Mouse (Mus musculus) left cerebral cortex, adult 2 months (tissue): ENCODE results near the gene Notch2. TPM values are rescaled to one million over a fixed set of nuclear protein-coding genes. Genes with fewer than 3 reads are reported as not detected.

Experiments used
- DNase-seq, 2 experiments: peaks; one replicate each; pipeline ENCODE4 v3.0.0; 2021 to 2022; ENCODE audit warnings: low spot score in 2 of 2, mixed read lengths in 1 of 2; ENCODE audit errors: extremely low spot score in 1 of 2
- H3K27ac ChIP-seq: fragments of 200-600 bp; 2 replicates; pipeline ENCODE4 v1.8.1; 2022
- H3K4me3 ChIP-seq: fragments of 200-600 bp; 2 replicates; pipeline ENCODE4 v1.8.1; 2022
- CTCF ChIP-seq: fragments of 200-600 bp; IDR thresholded peaks from 2 replicates; pipeline ENCODE4 v1.8.1; 2022; ENCODE audit warnings: antibody characterized with exemption, mild to moderate bottlenecking, moderate library complexity
- intact Hi-C: fragments of 180-260 bp; cut with DNase I; formaldehyde crosslinking; loops from one replicate; pipeline ENCODE4 v1.15.1; 2025
- total RNA-seq, 2 experiments: library from RNA; stranded (reverse); gene quantifications; 2 replicates each; pipeline ENCODE4 v1.2.3; 2021

Gene Notch2
- total RNA-seq, 2 experiments from 2014 or later, result 13.7 to 14.6 TPM

DNA sequence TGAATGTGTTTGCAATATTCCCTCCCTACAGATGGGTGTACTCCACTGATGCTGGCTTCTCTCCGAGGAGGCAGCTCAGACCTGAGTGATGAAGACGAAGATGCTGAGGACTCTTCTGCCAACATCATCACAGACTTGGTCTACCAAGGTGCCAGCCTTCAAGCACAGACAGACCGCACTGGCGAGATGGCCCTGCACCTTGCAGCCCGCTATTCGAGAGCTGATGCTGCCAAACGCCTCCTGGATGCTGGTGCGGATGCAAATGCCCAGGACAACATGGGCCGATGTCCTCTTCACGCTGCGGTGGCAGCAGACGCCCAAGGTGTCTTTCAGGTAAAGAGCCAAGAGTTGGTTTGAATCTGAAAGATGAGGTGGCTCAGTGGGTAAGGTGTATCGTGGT is 129.5 kb downstream of the Notch2 start:
- no peak for TF ChIP-seq CTCF
- no peak for DNase-seq
- Histone ChIP-seq H3K4me3 (no peak overlapping the region), H3K27ac (no peak overlapping the region)
- intact Hi-C loops, result no loop called here

DNA sequence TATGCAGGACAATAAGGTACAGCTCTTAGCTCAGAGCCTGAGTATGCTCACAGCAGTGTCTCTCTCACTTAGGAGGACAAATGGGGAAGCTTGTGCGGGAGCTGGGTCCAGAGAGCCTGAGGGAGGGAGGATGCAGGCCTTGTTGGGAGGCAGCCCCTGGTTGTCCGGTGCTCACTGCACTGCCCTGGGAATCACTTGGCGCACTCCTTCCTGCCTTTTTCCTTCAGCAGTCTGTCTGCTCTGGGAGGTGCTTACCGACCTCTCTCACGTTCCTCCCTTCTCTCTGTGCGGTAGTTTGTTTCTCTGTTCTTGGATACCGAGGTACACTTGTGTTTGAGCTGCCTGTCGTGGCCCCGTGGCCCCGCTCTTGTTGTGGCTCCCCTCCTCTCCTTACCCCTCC is 131.9 kb downstream of the Notch2 start:
- no peak for TF ChIP-seq CTCF

DNA sequence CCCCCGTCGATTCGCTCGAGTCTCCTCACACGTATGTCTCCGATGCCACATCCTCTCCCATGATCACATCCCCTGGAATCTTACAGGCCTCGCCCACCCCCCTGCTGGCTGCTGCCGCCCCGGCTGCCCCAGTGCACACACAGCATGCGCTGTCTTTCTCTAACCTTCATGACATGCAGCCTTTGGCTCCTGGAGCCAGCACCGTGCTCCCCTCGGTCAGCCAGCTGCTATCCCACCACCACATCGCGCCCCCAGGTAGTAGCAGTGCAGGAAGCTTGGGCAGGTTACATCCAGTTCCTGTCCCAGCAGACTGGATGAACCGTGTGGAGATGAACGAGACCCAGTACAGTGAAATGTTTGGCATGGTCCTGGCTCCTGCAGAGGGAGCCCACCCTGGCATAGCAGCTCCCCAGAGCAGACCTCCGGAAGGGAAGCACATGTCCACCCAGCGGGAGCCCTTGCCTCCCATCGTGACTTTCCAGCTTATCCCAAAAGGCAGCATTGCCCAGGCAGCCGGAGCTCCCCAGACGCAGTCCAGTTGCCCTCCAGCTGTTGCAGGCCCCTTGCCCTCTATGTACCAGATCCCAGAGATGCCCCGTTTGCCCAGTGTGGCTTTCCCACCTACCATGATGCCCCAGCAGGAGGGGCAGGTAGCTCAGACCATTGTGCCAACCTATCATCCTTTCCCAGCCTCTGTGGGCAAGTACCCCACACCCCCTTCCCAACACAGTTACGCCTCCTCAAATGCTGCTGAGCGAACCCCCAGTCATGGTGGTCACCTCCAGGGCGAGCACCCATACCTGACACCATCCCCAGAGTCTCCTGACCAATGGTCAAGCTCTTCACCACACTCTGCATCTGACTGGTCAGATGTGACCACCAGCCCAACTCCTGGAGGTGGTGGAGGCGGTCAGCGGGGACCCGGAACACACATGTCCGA is 133.4 kb downstream of the Notch2 start:
- H3K4me3 ChIP-seq, result no peak overlapping the region
- no peak overlapping the region for H3K27ac ChIP-seq
- DNase-seq, result no peak
- intact Hi-C loops, result no loop called here
- TF ChIP-seq CTCF, result no peak

More for the DNA sequence above, 131.9 kb downstream of the Notch2 start:
- DNase-seq, result no peak
- intact Hi-C loops, result no loop called here
- Histone ChIP-seq H3K4me3 (no peak overlapping the region), H3K27ac (no peak overlapping the region)

DNA sequence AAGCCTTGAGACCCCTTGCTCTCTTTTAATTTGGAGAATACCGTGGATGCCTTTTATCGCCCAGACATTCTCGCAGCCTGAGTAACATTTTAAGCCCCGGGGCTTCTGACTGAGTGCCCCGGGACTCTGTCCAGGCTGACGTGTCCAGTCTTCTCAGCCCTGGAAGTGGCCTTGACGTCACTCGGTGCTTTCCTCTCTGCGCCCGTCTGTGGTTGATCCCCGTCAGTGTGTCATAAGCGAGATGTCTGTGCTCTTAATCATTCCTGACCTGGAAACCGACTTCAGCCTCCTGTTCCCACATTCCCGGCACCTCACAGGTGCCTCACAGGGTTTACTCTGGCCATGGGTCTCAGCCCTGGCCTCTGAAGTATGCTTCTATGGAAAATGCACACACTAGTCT is 134.4 kb downstream of the Notch2 start:
- Histone ChIP-seq H3K4me3 (no peak overlapping the region), H3K27ac (no peak overlapping the region)
- TF ChIP-seq CTCF, result no peak
- DNase-seq, result no peak
- intact Hi-C loops, result no loop called here

DNA sequence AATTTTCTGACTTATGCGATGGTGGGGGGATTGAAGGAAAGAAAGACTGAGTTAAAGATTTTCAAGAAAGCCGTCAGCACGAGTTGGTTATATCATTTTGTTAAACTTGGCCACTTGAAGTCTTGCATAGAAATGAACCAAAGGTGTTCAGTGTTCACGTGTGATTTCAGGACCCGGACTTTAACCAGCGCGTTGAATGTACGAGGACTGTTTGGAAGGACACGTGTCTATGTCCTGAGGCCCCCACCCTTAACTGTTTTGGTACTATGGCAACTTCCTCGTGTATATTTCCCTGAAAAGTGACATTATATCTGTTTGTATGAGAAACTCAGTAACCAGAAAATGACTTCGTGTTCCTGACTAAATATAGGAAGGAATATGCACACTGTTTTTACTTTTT is 136.6 kb downstream of the Notch2 start:
- DNase-seq, result no peak
- Histone ChIP-seq H3K27ac (no peak overlapping the region), H3K4me3 (no peak overlapping the region)
- intact Hi-C loops, result no loop called here
- TF ChIP-seq CTCF, result no peak

DNA sequence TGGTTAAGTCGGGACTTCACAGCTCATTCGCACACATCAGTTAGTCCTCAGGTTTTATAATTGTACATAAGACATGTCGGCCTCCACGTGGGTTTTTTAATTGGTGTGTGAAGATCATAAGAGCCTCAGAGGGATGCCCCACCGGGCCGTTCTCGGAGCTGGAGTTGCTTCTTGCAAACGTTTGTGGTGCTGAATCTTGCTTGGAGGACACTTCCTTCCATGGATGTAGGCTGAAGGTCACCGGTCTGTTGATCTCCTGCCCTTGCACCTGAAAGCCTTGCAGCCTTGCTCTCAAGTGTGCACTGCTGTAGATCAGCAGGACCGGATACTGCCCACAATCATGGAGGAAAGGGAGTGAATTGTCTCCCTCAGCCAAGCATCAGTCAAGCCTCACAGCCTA is 137.7 kb downstream of the Notch2 start:
- no peak for TF ChIP-seq CTCF
- H3K4me3 ChIP-seq, result no peak overlapping the region
- H3K27ac ChIP-seq, result no peak overlapping the region
- no peak for DNase-seq
- intact Hi-C loops, result no loop called here

DNA sequence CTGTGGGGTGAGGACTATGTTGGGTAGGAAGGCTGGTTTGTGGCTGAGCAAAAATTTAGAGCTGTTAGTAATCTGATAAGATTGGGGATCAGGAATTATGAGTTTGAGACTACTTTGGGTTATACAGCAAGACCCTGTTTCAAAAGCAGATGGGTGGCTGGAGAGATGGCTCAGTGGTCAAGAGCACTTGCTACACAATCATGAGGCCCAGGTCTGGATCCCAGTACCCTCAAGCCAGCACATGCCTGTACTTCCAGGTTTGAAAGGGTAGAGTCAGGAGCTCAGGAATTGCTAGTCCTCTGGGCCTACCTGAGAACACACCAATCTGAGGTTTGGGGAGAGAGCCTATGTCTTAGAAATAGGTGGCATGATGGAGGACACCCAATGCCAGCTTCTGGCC is 140.1 kb downstream of the Notch2 start:
- Histone ChIP-seq H3K4me3 (no peak overlapping the region), H3K27ac (no peak overlapping the region)
- intact Hi-C loops, result no loop called here
- no peak for DNase-seq
- TF ChIP-seq CTCF, result no peak

DNA sequence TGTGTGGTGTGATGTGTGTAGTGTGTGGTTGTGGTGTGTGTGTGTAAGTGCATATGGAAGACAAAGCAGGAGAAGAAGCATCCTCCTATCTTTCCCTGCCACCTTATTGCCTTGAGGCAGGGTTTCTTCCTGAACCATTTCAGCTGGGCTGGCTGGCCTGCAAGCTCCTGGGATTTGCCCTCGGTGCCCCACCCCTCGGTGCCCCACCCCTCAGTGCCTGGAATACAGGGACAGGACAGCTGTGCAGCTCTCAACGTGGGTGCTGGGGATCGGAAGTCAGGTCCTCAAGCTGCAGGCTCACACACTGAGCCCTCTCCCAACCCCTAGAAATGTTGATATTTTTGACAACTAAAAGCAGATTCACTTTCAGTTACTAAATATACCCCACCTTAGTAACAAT is 142.8 kb downstream of the Notch2 start:
- Histone ChIP-seq H3K27ac (no peak overlapping the region), H3K4me3 (no peak overlapping the region)
- intact Hi-C loops, result no loop called here
- TF ChIP-seq CTCF, result no peak
- no peak for DNase-seq

DNA sequence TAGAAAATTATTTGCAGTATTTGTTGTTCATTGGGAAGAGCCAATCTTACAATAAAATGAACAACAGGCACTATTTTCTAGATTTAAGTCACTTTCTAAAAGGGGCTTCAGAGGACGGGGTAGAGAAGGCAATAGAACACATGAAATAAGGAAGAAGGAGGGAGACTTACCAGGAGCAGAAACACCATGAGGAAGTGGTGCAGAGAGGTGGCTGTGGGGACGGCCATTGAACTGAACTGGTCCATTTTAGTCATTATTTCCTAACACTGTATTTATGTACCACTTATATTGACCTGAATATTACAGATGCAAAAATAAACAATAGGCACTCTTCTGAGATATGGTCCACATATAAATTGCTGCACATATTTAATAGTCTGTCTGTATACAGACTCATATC is 143.7 kb downstream of the Notch2 start:
- TF ChIP-seq CTCF, result no peak
- DNase-seq, result no peak
- Histone ChIP-seq H3K27ac (no peak overlapping the region), H3K4me3 (no peak overlapping the region)
- intact Hi-C loops, result no loop called here

DNA sequence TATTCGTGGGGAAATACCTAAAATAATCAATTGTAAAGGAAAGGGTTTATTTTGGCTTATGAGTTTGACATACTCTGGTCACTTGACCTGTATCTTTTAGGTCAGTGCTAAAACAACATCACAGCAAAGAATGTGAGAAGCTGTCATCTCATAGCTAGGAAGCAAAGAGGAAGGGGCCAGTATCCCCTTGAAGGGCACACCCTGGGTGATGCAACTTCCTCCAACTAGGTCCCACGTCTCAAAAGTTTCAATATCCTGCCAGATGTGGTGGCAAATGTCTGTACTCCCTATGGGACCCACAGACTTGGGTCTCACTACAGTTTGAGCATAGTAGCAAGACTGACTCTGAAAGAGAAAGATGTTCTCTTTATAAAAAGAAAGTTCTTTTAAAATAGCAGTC is 144.3 kb downstream of the Notch2 start:
- no peak for TF ChIP-seq CTCF
- no peak overlapping the region for H3K4me3 ChIP-seq
- no peak overlapping the region for H3K27ac ChIP-seq
- no peak for DNase-seq
- intact Hi-C loops, result no loop called here

DNA sequence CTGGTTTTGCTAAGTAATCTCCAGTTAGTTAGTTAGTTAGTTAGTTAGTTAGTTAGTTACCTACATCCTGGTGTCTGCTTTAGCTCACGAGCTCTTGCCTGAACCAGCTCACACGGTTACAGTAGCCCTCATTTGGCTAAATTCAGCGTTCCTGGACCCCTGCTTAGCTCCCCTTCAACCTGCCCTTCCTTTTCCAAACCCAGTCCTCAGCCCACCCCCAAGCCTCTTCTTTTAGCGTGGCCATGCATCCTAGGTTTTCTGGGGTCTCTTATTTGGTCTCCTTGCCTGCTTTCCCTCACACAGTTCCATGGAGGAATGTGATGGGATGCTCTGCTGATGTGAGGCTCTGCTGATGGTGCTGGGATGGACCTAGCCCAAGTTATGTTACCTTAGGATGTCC is 145.3 kb downstream of the Notch2 start:
- intact Hi-C loops, result no loop called here
- DNase-seq, result no peak
- TF ChIP-seq CTCF, result no peak
- Histone ChIP-seq H3K4me3 (no peak overlapping the region), H3K27ac (no peak overlapping the region)

DNA sequence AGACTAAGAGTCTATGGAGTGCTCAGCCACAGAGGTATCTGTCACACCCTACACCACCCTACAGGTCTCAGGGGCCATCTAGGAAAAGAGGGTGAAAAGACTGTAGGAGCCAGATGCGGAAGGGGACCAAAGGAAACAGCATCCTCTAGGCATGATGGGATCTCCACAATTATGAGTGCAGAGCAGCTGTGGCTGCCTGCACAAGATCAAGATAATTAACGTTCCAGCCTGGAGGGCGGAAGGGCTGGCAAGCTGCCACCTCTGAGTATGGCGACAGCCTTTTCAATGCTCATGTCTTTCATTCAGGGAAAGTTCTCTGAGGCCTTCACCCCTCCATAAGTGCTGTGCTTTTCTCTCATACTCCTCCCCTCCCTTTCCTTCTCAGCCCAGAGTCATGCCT is 146.0 kb downstream of the Notch2 start:
- H3K27ac ChIP-seq, result no peak overlapping the region
- no peak for TF ChIP-seq CTCF
- DNase-seq, result no peak
- H3K4me3 ChIP-seq, result no peak overlapping the region
- intact Hi-C loops, result no loop called here

DNA sequence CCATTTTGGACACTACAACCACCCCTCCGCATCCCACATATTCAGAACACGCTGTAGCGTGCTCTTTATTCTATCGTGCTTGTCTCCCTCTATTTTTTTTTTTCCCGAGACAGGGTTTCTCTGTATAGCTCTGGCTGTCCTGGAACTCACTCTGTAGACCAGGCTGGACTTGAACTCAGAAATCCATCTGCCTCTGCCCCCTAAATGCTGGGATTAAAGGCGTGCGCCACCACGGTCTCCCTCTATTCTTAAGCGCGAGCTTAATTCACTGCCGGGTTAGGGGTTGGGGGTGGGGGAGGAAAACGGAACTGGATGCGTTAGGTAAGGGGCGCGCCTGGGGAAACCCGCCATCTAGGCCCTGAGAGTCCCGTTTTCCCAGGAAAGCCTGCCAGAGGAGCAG is 147.0 kb downstream of the Notch2 start, which contains the start of gene Adam30:
Adam30 (plus strand) TSS at position 301 of the 400 bp plus-strand sequence.
- DNase-seq, result no peak
- no peak for TF ChIP-seq CTCF
- Histone ChIP-seq H3K4me3 (no peak within 1 kb of the TSS), H3K27ac (no peak within 1 kb of the TSS)
- intact Hi-C loops, result no loop called here
